Mouse (Mus musculus) liver, embryonic 14.5 days (tissue): Measurements from ENCODE around the gene Tmem229b. TPM values are rescaled to one million over a fixed set of nuclear protein-coding genes. Genes with fewer than 3 reads are reported as not detected.

Source experiments
- ATAC-seq: fragments of 200-750 bp; cut with Nextera tagmentation; 2 replicates; pipeline ENCODE4 v1.8.0; 2017; ENCODE audit warnings: moderate number of reproducible peaks, mild to moderate bottlenecking, moderate library complexity; ENCODE audit not compliant: insufficient read depth
- DNase-seq, 3 experiments: peaks; one replicate each; pipeline ENCODE4 v3.0.0-alpha.2; 2012 to 2013; ENCODE audit warnings: low read depth in 3 of 3, low spot score in 3 of 3
- H3K27ac ChIP-seq: fragments of 300-500 bp; sonication (generic); 2 replicates; pipeline ENCODE4 v1.5.1; 2014; ENCODE audit warnings: moderate library complexity, mild to moderate bottlenecking, control low read depth, inconsistent platforms
- H3K27me3 ChIP-seq: fragments of 300-500 bp; sonication (generic); 2 replicates; pipeline ENCODE4 v1.6.1; 2014; ENCODE audit warnings: mild to moderate bottlenecking, low read length, moderate library complexity; ENCODE audit not compliant: control insufficient read depth, insufficient read depth
- H3K36me3 ChIP-seq: fragments of 300-500 bp; sonication (generic); replicated peaks from 2 replicates; pipeline ENCODE4 v1.6.1; 2014; ENCODE audit warnings: low read depth; ENCODE audit not compliant: control insufficient read depth, insufficient read depth
- H3K4me1 ChIP-seq, 2 experiments: fragments of 200-500 bp in 1 of 2; fragments of 300-500 bp in 1 of 2; sonication (generic) in 1 of 2; replicated peaks; 2 replicates each; pipeline ENCODE4 v1.6.1; 2012 to 2014; ENCODE audit warnings: antibody characterized with exemption in 1 of 2, inconsistent platforms in 1 of 2, low read length in 1 of 2; ENCODE audit not compliant: control insufficient read depth in 2 of 2, insufficient read depth in 2 of 2
- H3K4me2 ChIP-seq: fragments of 300-500 bp; sonication (generic); 2 replicates; pipeline ENCODE4 v1.6.1; 2014; ENCODE audit warnings: low read depth, mild to moderate bottlenecking, control low read depth, moderate library complexity
- H3K4me3 ChIP-seq, 2 experiments: fragments of 200-500 bp in 1 of 2; fragments of 300-500 bp in 1 of 2; sonication (generic) in 1 of 2; 2 replicates each; pipeline ENCODE4 v1.5.1; 2012 to 2014; ENCODE audit warnings: low read depth in 2 of 2, low read length in 2 of 2, mild to moderate bottlenecking in 2 of 2, control low read depth in 1 of 2, inconsistent platforms in 1 of 2, moderate library complexity in 1 of 2; ENCODE audit not compliant: insufficient read depth in 1 of 2
- H3K9ac ChIP-seq: fragments of 300-500 bp; sonication (generic); replicated peaks from 2 replicates; pipeline ENCODE4 v1.6.1; 2014; ENCODE audit warnings: mild to moderate bottlenecking, control low read depth, moderate library complexity
- H3K9me3 ChIP-seq: fragments of 300-500 bp; sonication (generic); 2 replicates; pipeline ENCODE4 v1.6.1; 2016; ENCODE audit warnings: low read length, mixed read lengths; ENCODE audit not compliant: control insufficient read depth
- CTCF ChIP-seq: IDR thresholded peaks from 2 replicates; pipeline ENCODE4 v1.5.1; 2016; ENCODE audit warnings: antibody characterized with exemption, low read depth, control low read depth
- EP300 ChIP-seq: IDR thresholded peaks from 2 replicates; pipeline ENCODE4 v1.6.1; 2016; ENCODE audit warnings: antibody characterized with exemption, low read depth
- WGBS: fragments of 180-500 bp; shearing (Covaris S2); extraction: QIAGEN DNeasy Blood & Tissue Kit; methylation state at CpG from one replicate; pipeline ENCODE4 v1.1.7; 2014; ENCODE audit not compliant: insufficient replicate concordance; 5-methylcytosine and 5-hydroxymethylcytosine counted together
- polyA plus RNA-seq, 2 experiments: library from polyadenylated mRNA; depleted of rRNA in 1 of 2; stranded (reverse) in 1 of 2; unstranded in 1 of 2; fragments of >200 nt; fragmentation: Nextera tagmentation in 1 of 2; extraction: Ambion mirVana in 1 of 2; gene quantifications; 2 replicates each; pipeline versions ENCODE4 v1.2.1 to v1.2.3; 2012 to 2014

Tmem229b gene
- polyA plus RNA-seq, 2 experiments, result 2.0 to 2.4 TPM

DNA sequence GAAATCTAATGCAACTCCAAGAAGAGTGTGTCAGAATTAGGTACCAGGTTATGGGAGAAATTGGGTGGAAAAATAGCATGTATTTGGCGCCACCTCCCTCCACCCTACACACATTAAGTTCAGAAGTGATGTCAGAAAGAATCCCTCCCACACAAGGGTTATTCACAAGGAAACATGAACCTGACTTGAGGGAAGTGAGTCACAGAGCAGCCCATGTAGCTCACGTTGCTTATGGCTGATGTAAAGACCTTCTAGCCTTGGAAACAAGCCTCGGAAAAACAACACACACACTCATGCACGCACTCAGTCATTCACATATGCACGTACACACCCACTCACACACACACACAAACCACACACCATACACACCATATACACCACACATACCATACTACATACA lies 67.3 kb downstream of the Tmem229b start:
- Histone ChIP-seq H3K4me1 (no peaks in the 10 kb centered on the region), H3K27ac (no peak overlapping the region), H3K9ac (no peak overlapping the region), H3K9me3 (no peaks in the 10 kb centered on the region), H3K4me3 (no peak overlapping the region), H3K27me3 (peaks cover 3% of the 10 kb centered on the region), H3K36me3 (no peaks in the 10 kb centered on the region), H3K4me2 (no peak overlapping the region)
- 58% methylated on average over 5 of the region's 5 CpGs for WGBS
- no peak for TF ChIP-seq CTCF
- no peak for TF ChIP-seq EP300
- ATAC-seq (no peak), DNase-seq (no peak)

DNA sequence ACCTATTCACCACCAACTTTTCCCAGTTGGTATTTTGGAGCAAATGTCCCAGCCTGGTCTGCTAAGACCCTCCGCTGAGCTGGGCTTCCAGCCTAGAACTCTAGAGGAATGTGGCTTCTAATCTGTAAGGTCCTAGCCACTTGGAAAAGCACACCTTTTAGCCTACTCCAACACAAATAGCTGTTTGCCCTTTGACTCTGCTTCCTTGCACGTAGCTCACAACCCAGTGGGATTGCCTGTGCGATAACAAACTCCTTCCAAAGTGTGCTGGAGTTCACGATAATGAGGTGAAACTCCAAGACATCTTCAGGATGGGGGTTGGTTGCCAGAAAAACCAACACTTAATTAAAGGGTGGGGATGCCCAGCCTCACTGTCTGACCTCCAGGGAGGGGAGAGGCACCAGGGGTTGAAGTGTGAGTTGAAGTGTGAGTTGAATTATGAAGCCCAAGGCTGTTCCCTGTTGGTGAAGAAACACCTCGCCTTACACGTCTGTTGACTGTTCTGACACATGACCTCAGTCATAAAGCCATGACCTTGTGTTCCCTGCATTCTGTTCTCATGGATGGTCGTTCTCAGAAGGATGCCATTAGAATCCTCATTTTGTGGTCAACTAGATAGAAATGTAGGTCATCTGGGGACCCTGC lies 67.9 kb downstream of the Tmem229b start:
- 64% methylated on average over 7 of the region's 7 CpGs for WGBS
- H3K4me2 ChIP-seq, result no peak overlapping the region
- no peak overlapping the region for H3K27ac ChIP-seq
- H3K9me3 ChIP-seq, result no peaks in the 10 kb centered on the region
- H3K27me3 ChIP-seq, result peaks cover 3% of the 10 kb centered on the region
- DNase-seq (no peak), ATAC-seq (no peak)
- no peak overlapping the region for H3K4me3 ChIP-seq
- no peaks in the 10 kb centered on the region for H3K4me1 ChIP-seq
- no peak overlapping the region for H3K9ac ChIP-seq
- TF ChIP-seq EP300, result no peak
- TF ChIP-seq CTCF, result no peak
- no peaks in the 10 kb centered on the region for H3K36me3 ChIP-seq

- TF ChIP-seq EP300, result no peak
- TF ChIP-seq CTCF, result no peak
- Histone ChIP-seq H3K9me3 (no peaks in the 10 kb centered on the region), H3K4me2 (no peak overlapping the region), H3K4me1 (no peaks in the 10 kb centered on the region), H3K4me3 (no peak overlapping the region), H3K36me3 (no peaks in the 10 kb centered on the region), H3K9ac (no peak overlapping the region), H3K27ac (no peak overlapping the region), H3K27me3 (peaks cover 10% of the 10 kb centered on the region)
- DNase-seq, result no peak
- no peak for ATAC-seq
- WGBS, result 57% methylated on average over 4 of the region's 4 CpGs
These were observed 70.9 kb downstream of the Tmem229b start for GRCm38 (mm10) chr12:78936494-78936893.

DNA sequence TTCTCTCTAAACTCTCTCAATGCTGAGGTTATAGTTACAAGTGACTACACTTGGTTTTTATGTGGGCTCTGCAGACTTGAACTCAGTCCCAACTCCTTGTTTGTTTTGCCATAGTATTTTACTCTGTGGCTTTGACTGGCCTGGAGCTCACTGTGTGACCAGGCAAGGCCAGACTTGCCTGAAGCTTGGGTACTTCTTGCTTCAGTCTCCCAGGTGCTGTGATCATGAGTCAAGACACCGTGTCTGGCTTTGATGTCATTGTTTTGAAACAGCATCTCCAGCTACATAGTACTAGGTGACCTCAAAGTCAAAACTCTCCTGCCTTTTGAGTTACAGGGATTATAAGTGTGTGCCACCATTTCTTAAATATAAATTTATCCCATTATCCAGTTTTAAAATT lies 77.5 kb downstream of the Tmem229b start:
- no peak for TF ChIP-seq CTCF
- TF ChIP-seq EP300, result no peak
- Histone ChIP-seq H3K36me3 (no peaks in the 10 kb centered on the region), H3K27ac (no peak overlapping the region), H3K4me1 (no peaks in the 10 kb centered on the region), H3K27me3 (peaks cover 8% of the 10 kb centered on the region), H3K9me3 (no peaks in the 10 kb centered on the region), H3K9ac (no peak overlapping the region), H3K4me2 (no peak overlapping the region), H3K4me3 (no peak overlapping the region)
- DNase-seq, result no peak
- 73% methylated on average over 1 of the region's 1 CpGs for WGBS
- ATAC-seq, result no peak

DNA sequence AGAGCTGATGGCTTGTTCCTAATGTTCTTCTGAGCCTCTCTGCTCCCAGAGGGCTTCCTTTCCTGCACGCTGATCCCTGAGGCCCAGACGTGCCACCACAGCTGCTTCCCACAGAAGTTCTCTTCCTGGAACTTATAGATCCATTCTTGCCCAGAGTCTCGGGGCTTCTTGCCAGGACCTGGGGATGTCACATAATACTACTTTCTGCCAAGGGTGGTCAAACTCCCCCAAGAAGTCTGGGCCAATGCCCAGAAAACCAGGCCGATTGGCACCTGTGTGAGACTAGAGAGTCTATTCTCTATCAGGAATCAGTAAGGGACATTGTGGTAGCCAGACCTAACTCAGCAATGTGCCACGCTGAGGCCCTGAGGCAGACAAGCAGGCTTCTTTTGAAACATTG lies 80.1 kb downstream of the Tmem229b start:
- DNase-seq (no peak), ATAC-seq (no peak)
- Histone ChIP-seq H3K4me3 (no peak overlapping the region), H3K4me2 (no peak overlapping the region), H3K4me1 (no peaks in the 10 kb centered on the region; a peak in 1 of 4 replicates), H3K9ac (no peak overlapping the region), H3K27me3 (peaks cover 5% of the 10 kb centered on the region), H3K27ac (no peak overlapping the region), H3K9me3 (no peaks in the 10 kb centered on the region), H3K36me3 (no peaks in the 10 kb centered on the region)
- TF ChIP-seq EP300 (no peak), CTCF (no peak)
- WGBS, result 59% methylated on average over 5 of the region's 5 CpGs
